Mouse (Mus musculus): ENCODE measurements around the gene Slc25a26. TPM values are rescaled to one million over a fixed set of nuclear protein-coding genes. Genes with fewer than 3 reads are reported as not detected.

The Slc25a26 gene
- polyA plus RNA-seq, 1 experiment from 2014 or later, result 10.0 TPM

DNA sequence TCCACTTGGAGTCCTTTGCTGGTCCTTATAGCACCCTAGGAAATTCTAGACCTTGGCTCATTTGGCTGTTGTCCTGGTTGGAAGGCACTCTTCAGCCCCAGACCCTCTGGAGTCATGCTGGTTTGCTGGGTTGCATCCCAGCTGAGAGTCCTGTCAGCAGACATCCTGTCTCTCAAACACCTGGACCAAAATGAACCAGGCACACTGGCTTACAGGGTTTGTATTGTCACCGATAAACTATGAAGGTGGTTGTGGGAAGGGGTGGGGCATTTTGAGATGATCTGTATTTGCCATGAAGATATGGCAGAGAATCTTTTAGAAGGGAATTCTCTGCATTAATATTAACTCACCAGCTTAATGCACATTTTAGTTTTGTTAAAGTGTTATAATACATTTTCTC lies 60.8 kb downstream of the Slc25a26 start:
- Histone ChIP-seq H3K36me3 (no peaks in the 10 kb centered on the region), H3K4me2 (replicated peaks) (no peak overlapping the region), H3K4me3 (replicated peaks) (no peak overlapping the region), H3K9ac (no peak overlapping the region), H3K27me3 (replicated peaks) (no peaks in the 10 kb centered on the region), H3K27ac (no peak overlapping the region), H3K4me1 (replicated peaks) (no peaks in the 10 kb centered on the region), H3K9me3 (no peaks in the 10 kb centered on the region)
- ATAC-seq, result no peak
- 85% methylated on average over 1 of the region's 1 CpGs for WGBS

DNA sequence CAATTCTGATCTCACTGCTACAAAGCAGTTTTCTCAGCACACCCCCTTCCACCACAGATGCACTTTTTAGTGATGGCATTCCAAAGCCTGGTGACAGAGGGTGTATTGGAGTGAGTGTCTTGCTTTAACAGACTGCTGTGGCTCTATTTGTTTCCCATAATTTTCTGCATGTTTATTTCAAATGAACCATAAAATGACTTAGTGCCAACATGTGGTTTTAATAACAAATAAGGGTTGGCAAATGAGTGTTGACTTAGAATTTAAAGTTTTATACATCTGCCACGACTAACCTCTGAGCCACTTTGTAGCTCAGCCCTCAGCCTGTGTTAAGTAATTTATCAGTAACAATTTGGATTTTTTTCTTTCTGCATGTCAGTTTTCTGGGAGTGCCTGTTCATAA lies 61.2 kb downstream of the Slc25a26 start:
- Histone ChIP-seq H3K9ac (no peak overlapping the region), H3K27me3 (replicated peaks) (no peaks in the 10 kb centered on the region), H3K27ac (no peak overlapping the region), H3K9me3 (no peaks in the 10 kb centered on the region), H3K4me2 (replicated peaks) (no peak overlapping the region), H3K36me3 (no peaks in the 10 kb centered on the region), H3K4me3 (replicated peaks) (no peak overlapping the region), H3K4me1 (replicated peaks) (no peaks in the 10 kb centered on the region)
- no peak for ATAC-seq
- 51% methylated on average over 1 of the region's 1 CpGs for WGBS

DNA sequence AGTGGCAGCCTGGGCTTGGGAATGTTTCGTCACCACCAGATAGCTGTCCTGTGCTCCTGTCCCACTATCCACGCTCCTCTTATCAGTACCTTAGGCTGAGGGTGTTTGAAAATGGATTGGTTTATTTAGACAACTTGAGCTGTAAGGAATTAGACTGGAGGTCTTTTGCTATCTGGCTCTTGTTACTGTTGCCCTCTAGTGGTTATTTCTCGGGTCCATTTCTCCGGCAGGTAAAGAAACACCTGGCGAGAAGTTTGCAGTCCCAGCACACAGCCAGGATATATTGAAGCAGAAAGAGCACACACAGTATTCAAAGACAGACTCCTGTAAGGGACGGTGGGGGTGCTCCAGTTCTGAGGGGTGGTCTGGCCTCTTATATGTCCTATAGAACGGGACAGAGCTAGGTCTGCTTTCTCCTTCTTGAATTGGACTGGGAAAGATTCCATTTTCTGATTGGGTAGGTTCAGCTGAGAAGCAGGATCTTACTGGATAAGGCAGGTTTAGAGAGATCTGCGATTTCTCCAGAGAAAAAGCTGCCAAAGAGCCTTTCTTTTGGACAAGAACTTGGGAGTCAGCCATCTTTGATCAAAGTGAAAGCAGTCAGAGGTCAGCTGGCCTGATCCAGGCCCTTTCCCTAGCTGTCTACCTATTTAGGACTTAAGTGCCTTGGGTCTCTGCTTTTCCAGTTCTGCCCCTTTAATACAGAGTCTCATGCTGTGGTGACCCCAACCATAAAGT lies 63.2 kb downstream of the Slc25a26 start:
- Histone ChIP-seq H3K9me3 (no peaks in the 10 kb centered on the region), H3K4me3 (replicated peaks) (no peak overlapping the region), H3K27ac (no peak overlapping the region), H3K36me3 (no peaks in the 10 kb centered on the region), H3K9ac (no peak overlapping the region), H3K4me2 (replicated peaks) (no peak overlapping the region), H3K4me1 (replicated peaks) (no peaks in the 10 kb centered on the region), H3K27me3 (replicated peaks) (no peaks in the 10 kb centered on the region)
- ATAC-seq, result no peak
- WGBS, result 44% methylated on average over 8 of the region's 8 CpGs

DNA sequence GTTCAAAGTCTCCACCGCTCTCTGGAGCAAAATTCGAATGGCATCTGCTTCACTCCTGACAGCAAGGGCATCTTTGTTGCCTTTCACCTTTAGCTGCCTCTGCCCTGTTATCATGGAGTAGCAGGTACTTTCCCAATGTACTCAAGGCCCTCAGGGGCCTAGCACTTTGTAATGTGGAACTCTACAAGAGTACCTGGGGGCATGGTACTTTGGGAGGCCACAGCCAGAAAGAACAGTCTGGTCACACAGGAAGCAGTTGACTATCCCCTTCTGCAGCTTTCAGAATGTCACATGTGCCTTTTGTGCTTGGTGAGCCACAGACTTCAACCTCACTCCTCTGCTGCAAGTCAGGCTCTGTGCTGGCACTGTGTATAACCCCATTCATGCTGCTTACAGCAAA lies 65.6 kb downstream of the Slc25a26 start:
- Histone ChIP-seq H3K27ac (no peak overlapping the region), H3K9ac (no peak overlapping the region), H3K9me3 (no peaks in the 10 kb centered on the region), H3K4me2 (replicated peaks) (no peak overlapping the region), H3K4me1 (replicated peaks) (no peaks in the 10 kb centered on the region), H3K27me3 (replicated peaks) (no peaks in the 10 kb centered on the region), H3K36me3 (no peaks in the 10 kb centered on the region), H3K4me3 (replicated peaks) (no peak overlapping the region)
- ATAC-seq, result no peak
- WGBS, result 98% methylated on average over 2 of the region's 2 CpGs

DNA sequence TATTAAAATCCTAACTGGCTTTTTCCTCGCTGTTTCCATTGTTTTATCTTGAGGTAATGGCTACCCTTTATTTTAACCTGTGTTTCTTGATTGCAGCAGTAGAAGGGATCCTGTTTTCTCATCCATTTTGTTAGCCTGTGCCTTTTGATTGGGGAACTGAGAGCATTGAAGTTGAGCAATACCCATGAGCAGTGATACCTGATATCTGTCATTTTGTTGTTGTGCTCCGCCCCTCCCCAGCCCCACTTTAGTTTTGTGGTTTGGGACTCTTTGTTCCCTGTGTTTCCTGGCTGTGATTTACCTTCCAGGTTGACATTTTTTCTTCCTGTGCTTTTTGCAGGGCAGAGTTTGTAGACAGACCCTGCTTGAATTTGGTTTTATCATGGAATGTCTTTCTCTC lies 67.9 kb downstream of the Slc25a26 start:
- Histone ChIP-seq H3K9ac (no peak overlapping the region), H3K4me1 (replicated peaks) (no peaks in the 10 kb centered on the region), H3K27me3 (replicated peaks) (no peaks in the 10 kb centered on the region), H3K36me3 (no peaks in the 10 kb centered on the region), H3K27ac (no peak overlapping the region), H3K4me2 (replicated peaks) (no peak overlapping the region), H3K9me3 (no peaks in the 10 kb centered on the region), H3K4me3 (replicated peaks) (no peak overlapping the region)
- no peak for ATAC-seq
- 89% methylated on average over 2 of the region's 2 CpGs for WGBS

DNA sequence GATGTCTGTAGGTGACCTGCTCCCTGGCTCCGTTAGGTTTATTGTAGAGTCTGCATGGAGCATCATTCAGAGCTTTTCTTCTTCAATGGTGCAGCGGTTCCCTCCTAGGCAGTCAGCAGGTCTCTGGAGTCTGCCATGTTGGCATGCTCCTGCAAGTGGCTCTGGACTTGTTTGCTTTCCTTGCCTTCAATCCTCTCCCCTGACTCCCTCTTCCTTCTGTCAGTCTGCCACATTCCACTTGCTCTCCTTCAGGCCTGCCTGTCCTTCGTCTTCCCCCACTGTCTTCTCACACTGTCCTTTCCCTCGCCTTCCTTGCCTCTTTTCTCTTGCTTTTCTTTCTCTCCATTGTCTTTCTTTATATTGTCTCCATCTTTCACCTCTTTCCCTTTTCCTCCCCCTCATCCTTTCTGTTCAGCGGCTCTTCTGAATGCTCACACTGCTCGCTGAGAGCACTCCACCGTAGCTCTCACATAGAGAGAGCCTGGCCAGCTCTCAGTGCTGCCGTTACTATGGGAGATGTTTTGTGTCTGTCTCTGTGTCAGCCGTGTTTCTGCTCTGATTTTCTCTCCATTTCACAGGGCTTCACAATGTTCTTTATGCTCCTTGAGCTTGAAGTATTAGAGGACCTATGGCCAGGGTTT lies 75.5 kb downstream of the Slc25a26 start:
- 68% methylated on average over 9 of the region's 9 CpGs for WGBS
- Histone ChIP-seq H3K4me2 (replicated peaks) (no peak overlapping the region), H3K4me3 (replicated peaks) (no peak overlapping the region), H3K27me3 (replicated peaks) (no peaks in the 10 kb centered on the region), H3K9ac (no peak overlapping the region), H3K27ac (no peak overlapping the region), H3K9me3 (no peaks in the 10 kb centered on the region), H3K36me3 (no peaks in the 10 kb centered on the region), H3K4me1 (replicated peaks) (no peaks in the 10 kb centered on the region)
- ATAC-seq, result no peak

DNA sequence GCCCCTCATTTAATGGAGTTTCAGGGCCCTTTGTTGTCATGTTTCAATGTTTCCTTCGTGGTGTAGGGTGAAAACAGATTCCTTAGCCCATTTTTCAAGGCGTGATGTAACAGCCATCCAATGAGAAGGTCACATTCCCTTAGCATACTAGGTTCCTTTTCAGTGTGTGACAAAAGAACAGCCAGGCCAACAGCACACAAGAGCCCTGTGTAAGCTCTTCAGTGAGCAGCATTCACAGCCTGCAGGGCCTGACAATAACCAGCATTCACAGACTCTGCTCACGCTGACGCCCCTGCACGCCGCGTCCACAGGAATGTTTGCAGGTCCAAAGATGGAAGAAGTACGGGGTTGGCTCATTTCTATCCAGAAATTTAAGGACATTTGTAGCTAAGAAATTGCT lies 77.9 kb downstream of the Slc25a26 start:
- Histone ChIP-seq H3K4me2 (replicated peaks) (no peak overlapping the region), H3K4me1 (replicated peaks) (no peaks in the 10 kb centered on the region), H3K27ac (no peak overlapping the region), H3K9ac (no peak overlapping the region), H3K36me3 (no peaks in the 10 kb centered on the region), H3K4me3 (replicated peaks) (no peak overlapping the region), H3K27me3 (replicated peaks) (no peaks in the 10 kb centered on the region), H3K9me3 (no peaks in the 10 kb centered on the region)
- no peak for ATAC-seq
- WGBS, result 62% methylated on average over 8 of the region's 8 CpGs

DNA sequence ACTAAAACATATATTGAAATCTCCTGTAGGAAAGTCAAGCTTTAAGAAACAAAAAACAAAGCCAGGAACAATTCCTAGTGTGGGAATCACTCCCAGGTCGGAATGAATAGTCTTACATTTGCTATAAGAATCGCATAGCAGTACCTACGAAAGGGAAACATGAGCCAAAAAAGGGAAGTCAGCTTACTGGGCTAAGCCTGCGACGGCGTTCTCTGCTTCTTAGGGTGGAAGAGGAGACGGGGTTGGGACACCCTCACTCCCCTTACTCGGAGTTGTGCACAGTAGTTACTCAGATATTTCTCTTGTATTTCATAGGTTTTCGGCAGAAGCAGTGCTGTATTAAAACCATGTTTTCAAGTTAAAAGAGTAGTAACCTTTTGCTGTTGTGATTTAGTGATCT lies 81.9 kb downstream of the Slc25a26 start:
- Histone ChIP-seq H3K9me3 (no peaks in the 10 kb centered on the region), H3K27me3 (replicated peaks) (no peaks in the 10 kb centered on the region), H3K36me3 (no peaks in the 10 kb centered on the region), H3K9ac (no peak overlapping the region), H3K4me1 (replicated peaks) (no peaks in the 10 kb centered on the region), H3K4me2 (replicated peaks) (no peak overlapping the region), H3K27ac (no peak overlapping the region), H3K4me3 (replicated peaks) (no peak overlapping the region)
- WGBS, result 84% methylated on average over 9 of the region's 9 CpGs
- no peak for ATAC-seq

DNA sequence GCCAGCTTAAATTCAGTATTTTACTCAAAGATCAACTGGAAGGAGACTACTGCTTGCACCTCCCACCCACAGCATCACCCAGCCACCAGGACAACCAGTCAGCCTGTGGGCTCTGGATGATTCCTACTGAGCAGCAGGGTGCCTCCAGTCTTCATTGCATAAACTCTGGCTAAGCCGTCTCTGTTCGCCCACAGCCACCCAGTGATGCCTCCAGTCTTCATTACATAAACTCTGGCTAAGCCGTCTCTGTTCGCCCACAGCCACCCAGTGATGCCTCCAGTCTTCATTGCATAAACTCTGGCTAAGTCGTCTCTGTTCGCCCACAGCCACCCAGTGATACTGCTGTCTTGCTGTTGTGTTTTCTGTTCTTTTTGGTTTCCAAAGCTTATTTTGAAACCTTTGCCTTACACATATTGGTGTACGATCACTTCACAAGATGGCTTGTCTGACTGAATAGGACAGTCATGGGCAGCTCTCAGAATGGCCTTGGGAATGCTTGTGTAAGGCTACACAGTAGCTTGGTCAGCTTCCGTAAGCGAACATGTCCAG lies 84.1 kb downstream of the Slc25a26 start:
- Histone ChIP-seq H3K4me2 (replicated peaks) (no peak overlapping the region), H3K27ac (no peak overlapping the region), H3K27me3 (replicated peaks) (no peaks in the 10 kb centered on the region), H3K9me3 (no peaks in the 10 kb centered on the region), H3K4me3 (replicated peaks) (no peak overlapping the region), H3K4me1 (replicated peaks) (no peaks in the 10 kb centered on the region), H3K9ac (no peak overlapping the region), H3K36me3 (no peaks in the 10 kb centered on the region)
- no peak for ATAC-seq
- WGBS, result 94% methylated on average over 9 of the region's 9 CpGs

DNA sequence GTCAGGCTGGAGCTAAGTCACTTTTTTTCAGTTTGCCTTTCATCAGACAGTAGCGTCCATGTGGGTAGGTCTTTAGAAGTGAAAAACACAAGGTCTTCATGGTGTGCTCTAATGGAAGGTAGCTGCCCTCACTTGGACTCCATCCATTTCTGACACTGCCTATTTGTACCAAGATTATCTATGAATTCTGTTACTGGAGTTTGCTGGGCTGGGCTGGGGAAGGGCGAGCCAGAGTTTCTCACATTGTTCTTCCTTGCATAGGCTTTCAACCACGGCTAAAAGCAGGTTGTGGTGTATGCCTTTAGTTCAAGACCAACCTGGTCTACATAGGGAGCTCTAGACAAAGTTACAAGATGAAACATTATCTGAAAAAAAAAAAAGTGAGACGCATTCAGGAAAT lies 84.8 kb downstream of the Slc25a26 start:
- Histone ChIP-seq H3K36me3 (no peaks in the 10 kb centered on the region), H3K27ac (no peak overlapping the region), H3K9ac (no peak overlapping the region), H3K9me3 (no peaks in the 10 kb centered on the region), H3K4me2 (replicated peaks) (no peak overlapping the region), H3K27me3 (replicated peaks) (no peaks in the 10 kb centered on the region), H3K4me3 (replicated peaks) (no peak overlapping the region), H3K4me1 (replicated peaks) (no peaks in the 10 kb centered on the region)
- WGBS, result 88% methylated on average over 4 of the region's 4 CpGs
- no peak for ATAC-seq

DNA sequence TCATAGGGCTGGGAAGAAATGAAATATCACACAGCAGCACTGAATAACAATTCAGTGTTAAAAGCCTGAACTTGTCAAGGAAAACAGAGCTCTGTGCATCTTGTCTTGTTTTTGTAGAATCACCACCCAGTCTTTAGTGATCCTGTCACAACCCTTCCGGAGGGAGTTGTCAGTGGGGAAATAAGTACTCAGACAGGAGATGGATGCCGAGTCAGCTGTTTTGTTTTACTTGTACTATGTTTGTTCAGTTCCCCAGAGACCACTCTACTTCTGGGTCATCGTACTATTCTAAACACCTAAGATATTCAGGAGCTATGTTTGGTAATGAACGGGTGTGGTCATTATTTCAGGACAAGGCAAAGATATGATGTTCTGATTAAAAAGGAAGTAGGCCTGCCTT lies 88.2 kb downstream of the Slc25a26 start:
- no peaks in the 10 kb centered on the region for H3K27me3 ChIP-seq (replicated peaks)
- no peaks in the 10 kb centered on the region; the same call in 1 of the 2 replicates for H3K4me1 ChIP-seq (replicated peaks)
- no peaks in the 10 kb centered on the region for H3K9me3 ChIP-seq
- H3K4me3 ChIP-seq (replicated peaks), result no peak overlapping the region
- no peak for ATAC-seq
- no peak overlapping the region for H3K4me2 ChIP-seq (replicated peaks)
- H3K27ac ChIP-seq, result no peak overlapping the region
- H3K9ac ChIP-seq, result no peak overlapping the region
- WGBS, result 74% methylated on average over 4 of the region's 4 CpGs
- no peaks in the 10 kb centered on the region for H3K36me3 ChIP-seq

DNA sequence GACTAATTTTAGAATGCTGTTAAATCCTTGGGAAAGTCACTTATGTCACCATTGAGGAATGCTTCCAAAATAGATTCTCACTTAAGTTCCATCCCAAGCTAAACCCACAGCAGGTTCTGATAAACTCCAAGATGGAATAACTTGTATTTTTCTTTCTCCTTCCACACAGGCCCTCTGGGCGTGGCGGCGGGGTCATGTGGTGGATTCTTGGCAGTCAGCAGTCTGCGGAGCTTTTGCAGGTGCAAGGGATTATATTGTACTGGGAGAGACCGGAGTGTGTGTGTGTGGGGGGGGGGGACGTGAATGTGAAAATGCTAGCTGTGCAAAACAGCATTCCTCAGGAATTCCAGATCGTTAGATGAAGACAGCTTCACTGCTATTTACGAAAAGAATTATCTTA lies 92.1 kb downstream of the Slc25a26 start:
- no peaks in the 10 kb centered on the region for H3K36me3 ChIP-seq
- H3K9ac ChIP-seq, result no peak overlapping the region
- no peak overlapping the region for H3K4me3 ChIP-seq (replicated peaks)
- H3K27ac ChIP-seq, result no peak overlapping the region
- no peaks in the 10 kb centered on the region; the same call in 1 of the 2 replicates for H3K4me1 ChIP-seq (replicated peaks)
- WGBS, result 12% methylated on average over 8 of the region's 8 CpGs
- no peaks in the 10 kb centered on the region for H3K9me3 ChIP-seq
- no peak overlapping the region for H3K4me2 ChIP-seq (replicated peaks)
- ATAC-seq, result peak; percentile 69; the same call in 1 of the 2 replicates
- H3K27me3 ChIP-seq (replicated peaks), result no peaks in the 10 kb centered on the region

DNA sequence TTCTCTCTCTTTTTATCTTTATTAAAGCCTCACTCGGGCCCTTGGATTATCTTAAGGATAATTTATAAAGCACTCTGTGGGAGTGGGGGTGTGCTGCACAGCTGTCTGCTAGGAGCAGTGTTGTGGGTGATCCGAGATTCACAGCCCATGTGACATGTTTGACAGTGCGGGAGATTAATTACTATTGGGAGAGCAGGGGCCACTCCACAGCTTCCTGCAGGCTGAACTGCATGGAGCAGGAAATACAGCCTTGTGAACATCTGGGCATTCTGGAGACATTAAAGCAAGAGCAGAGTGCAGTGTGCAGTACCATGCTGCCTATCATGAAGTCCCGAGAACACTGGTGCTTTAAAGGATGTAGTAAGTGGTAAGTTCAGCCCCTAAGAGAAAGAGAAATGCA lies 92.6 kb downstream of the Slc25a26 start:
- H3K9ac ChIP-seq, result no peak overlapping the region
- H3K27me3 ChIP-seq (replicated peaks), result no peaks in the 10 kb centered on the region
- H3K4me2 ChIP-seq (replicated peaks), result no peak overlapping the region
- WGBS, result 18% methylated on average over 4 of the region's 4 CpGs
- H3K4me3 ChIP-seq (replicated peaks), result no peak overlapping the region
- no peaks in the 10 kb centered on the region; the same call in 1 of the 2 replicates for H3K4me1 ChIP-seq (replicated peaks)
- no peaks in the 10 kb centered on the region for H3K36me3 ChIP-seq
- no peaks in the 10 kb centered on the region for H3K9me3 ChIP-seq
- ATAC-seq, result peak; percentile 66
- H3K27ac ChIP-seq, result no peak overlapping the region

Measured in intestine, embryonic 15.5 days (tissue).